Mouse (Mus musculus): ENCODE data around the gene 5730455P16Rik. TPM values are rescaled to one million over a fixed set of nuclear protein-coding genes. Genes with fewer than 3 reads are reported as not detected.

Gene 5730455P16Rik
- total RNA-seq, 2 experiments from 2014 or later, result 50.8 to 54.1 TPM

Other genes with a start within 250 kb of the 5730455P16Rik start
- gene Tefm, start 235.9 kb downstream of the 5730455P16Rik start, total RNA-seq (2021), result 1 to 10 TPM; 8.4 to 9.6 TPM
- gene Adap2, start 223.9 kb downstream of the 5730455P16Rik start, total RNA-seq (2021), result 1 to 10 TPM; 6.5 to 8.4 TPM
- gene Rnf135, start 194.2 kb downstream of the 5730455P16Rik start, total RNA-seq (2021), result 1 to 10 TPM; 3.9 to 4.7 TPM
- 10 to 100 TPM; 62.8 to 65.6 TPM for gene Rhot1, start 169.0 kb downstream of the 5730455P16Rik start, total RNA-seq (2021)
- gene Rhbdl3, start 77.1 kb downstream of the 5730455P16Rik start, total RNA-seq (2021), result 10 to 100 TPM; 29.7 to 29.8 TPM
- 100 to 1,000 TPM; 133 to 146 TPM for gene Zfp207, start 5.2 kb upstream of the 5730455P16Rik start, total RNA-seq (2021)
- 100 to 1,000 TPM in 1 of 2 experiments, 10 to 100 TPM in 1; 98.8 to 106 TPM for gene Psmd11, start 50.6 kb upstream of the 5730455P16Rik start, total RNA-seq (2021)
- 100 to 1,000 TPM; 228 to 244 TPM for gene Cdk5r1, start 99.0 kb upstream of the 5730455P16Rik start, total RNA-seq (2021)

Data from layer of hippocampus, adult 18-20 months (tissue).